Mouse (Mus musculus): ENCODE measurements around the gene Klhl11. TPM values are rescaled to one million over a fixed set of nuclear protein-coding genes. Genes with fewer than 3 reads are reported as not detected.

The Klhl11 gene
- polyA plus RNA-seq (2012; rRNA removed) = 1.7 TPM in 2 replicates

GRCm38 (mm10) chr11:100472197-100472934 lies at the start of gene Klhl11:
Klhl11 (minus strand) TSS chr11:100472741.
- TF ChIP-seq POLR2A (IDR thresholded peaks at IDR 0.05; ENCODE audit: low read depth, low read length) (peak; percentile 98), CTCF (IDR thresholded peaks at IDR 0.05; ENCODE audit: extremely low read depth, insufficient read length, insufficient replicate concordance, low read depth, low read length) (peak; percentile 80)
- Histone ChIP-seq H3K27ac (ENCODE audit: insufficient read depth, low read depth, low read length) (0 out of 2 replicates have a peak within 1 kb of the TSS, but pooled peaks have one; percentile 15), H3K4me1 (ENCODE audit: control insufficient read depth, insufficient read depth, insufficient read length, low read length) (peaks cover 3% of the 10 kb centered on the region; the same call in 1 of the 2 replicates), H3K36me3 (ENCODE audit: control insufficient read depth, insufficient read depth, low read length) (peaks cover 6% of the 10 kb centered on the region), H3K27me3 (ENCODE audit: control insufficient read depth, insufficient read depth, low read length) (no peaks in the 10 kb centered on the region), H3K4me3 (ENCODE audit: low read depth, low read length) (peak within 1 kb of the TSS; percentile 91)
- under 1% methylated on average over 83 of the region's 83 CpGs for WGBS

DNA sequence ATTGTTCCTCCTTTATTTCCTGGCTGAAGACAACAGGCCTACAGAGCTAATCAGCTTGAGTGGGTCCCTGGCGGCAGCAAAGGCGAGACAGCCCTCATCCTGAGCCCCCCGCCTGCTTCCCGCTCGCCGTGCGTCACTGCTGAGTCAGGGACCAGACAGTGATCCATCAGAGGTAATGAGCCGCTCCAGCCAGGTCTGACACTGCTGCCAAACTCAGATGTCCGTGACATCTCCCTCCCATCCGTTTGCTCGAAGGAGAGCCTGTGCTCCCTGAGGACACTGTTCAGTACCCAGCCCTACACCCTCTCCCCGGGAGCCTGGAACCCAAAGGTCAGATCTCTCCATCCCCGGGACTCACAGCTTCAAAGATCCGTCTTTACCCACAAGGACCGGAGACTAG lies 48.3 kb upstream of the Klhl11 start:
- TF ChIP-seq POLR2A (IDR thresholded peaks at IDR 0.05; ENCODE audit: low read depth, low read length) (no peak), CTCF (IDR thresholded peaks at IDR 0.05; ENCODE audit: extremely low read depth, insufficient read length, insufficient replicate concordance, low read depth, low read length) (no peak)
- H3K27me3 ChIP-seq (ENCODE audit: control insufficient read depth, insufficient read depth, low read length) = no peaks in the 10 kb centered on the region
- peaks cover 12% of the 10 kb centered on the region; the same call in 1 of the 2 replicates for H3K4me1 ChIP-seq (ENCODE audit: control insufficient read depth, insufficient read depth, insufficient read length, low read length)
- H3K4me3 ChIP-seq (ENCODE audit: low read depth, low read length) = no peak overlapping the region
- no peak overlapping the region for H3K27ac ChIP-seq (ENCODE audit: insufficient read depth, low read depth, low read length)
- 92% methylated on average over 15 of the region's 15 CpGs for WGBS
- peaks cover 63% of the 10 kb centered on the region for H3K36me3 ChIP-seq (ENCODE audit: control insufficient read depth, insufficient read depth, low read length)

- Histone ChIP-seq H3K27me3 (ENCODE audit: control insufficient read depth, insufficient read depth, low read length) (no peaks in the 10 kb centered on the region), H3K4me1 (ENCODE audit: control insufficient read depth, insufficient read depth, insufficient read length, low read length) (peaks cover 9% of the 10 kb centered on the region; the same call in 1 of the 2 replicates), H3K4me3 (ENCODE audit: low read depth, low read length) (no peak overlapping the region), H3K36me3 (ENCODE audit: control insufficient read depth, insufficient read depth, low read length) (peaks cover 78% of the 10 kb centered on the region), H3K27ac (ENCODE audit: insufficient read depth, low read depth, low read length) (no peak overlapping the region)
- no peak for TF ChIP-seq CTCF (IDR thresholded peaks at IDR 0.05; ENCODE audit: extremely low read depth, insufficient read length, insufficient replicate concordance, low read depth, low read length)
- TF ChIP-seq POLR2A (IDR thresholded peaks at IDR 0.05; ENCODE audit: low read depth, low read length) = no peak
- whole genome bisulfite sequencing = 63% methylated on average over 7 of the region's 7 CpGs
Measured at GRCm38 (mm10) chr11:100519188-100519587, 46.6 kb upstream of the Klhl11 start.

DNA sequence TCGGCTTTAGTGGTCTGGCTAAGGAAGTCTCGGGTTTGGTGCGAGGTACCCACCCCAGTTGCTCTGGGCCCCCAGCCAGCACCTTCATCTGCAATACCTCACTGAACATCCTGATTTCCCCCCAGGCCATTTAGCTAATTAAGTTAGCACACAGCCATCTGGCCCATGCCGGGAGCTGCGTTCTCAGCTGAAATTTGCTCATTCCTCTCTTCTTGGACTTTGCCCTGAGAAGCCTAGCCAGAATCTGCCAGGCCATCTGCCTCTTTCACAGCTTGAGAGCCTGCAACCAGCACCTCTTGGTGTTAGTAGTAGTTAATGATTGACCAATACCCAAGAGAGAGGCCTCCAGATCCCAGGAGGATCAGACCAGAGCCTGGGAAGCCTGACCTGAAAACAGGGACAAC lies 45.6 kb upstream of the Klhl11 start:
- H3K27me3 ChIP-seq (ENCODE audit: control insufficient read depth, insufficient read depth, low read length) = no peaks in the 10 kb centered on the region
- H3K36me3 ChIP-seq (ENCODE audit: control insufficient read depth, insufficient read depth, low read length) = peaks cover 81% of the 10 kb centered on the region
- TF ChIP-seq POLR2A (IDR thresholded peaks at IDR 0.05; ENCODE audit: low read depth, low read length) = no peak
- no peak for TF ChIP-seq CTCF (IDR thresholded peaks at IDR 0.05; ENCODE audit: extremely low read depth, insufficient read length, insufficient replicate concordance, low read depth, low read length)
- peaks cover 9% of the 10 kb centered on the region; the same call in 1 of the 2 replicates for H3K4me1 ChIP-seq (ENCODE audit: control insufficient read depth, insufficient read depth, insufficient read length, low read length)
- no peak overlapping the region for H3K27ac ChIP-seq (ENCODE audit: insufficient read depth, low read depth, low read length)
- 25% methylated on average over 5 of the region's 5 CpGs for WGBS
- H3K4me3 ChIP-seq (ENCODE audit: low read depth, low read length) = no peak overlapping the region

DNA sequence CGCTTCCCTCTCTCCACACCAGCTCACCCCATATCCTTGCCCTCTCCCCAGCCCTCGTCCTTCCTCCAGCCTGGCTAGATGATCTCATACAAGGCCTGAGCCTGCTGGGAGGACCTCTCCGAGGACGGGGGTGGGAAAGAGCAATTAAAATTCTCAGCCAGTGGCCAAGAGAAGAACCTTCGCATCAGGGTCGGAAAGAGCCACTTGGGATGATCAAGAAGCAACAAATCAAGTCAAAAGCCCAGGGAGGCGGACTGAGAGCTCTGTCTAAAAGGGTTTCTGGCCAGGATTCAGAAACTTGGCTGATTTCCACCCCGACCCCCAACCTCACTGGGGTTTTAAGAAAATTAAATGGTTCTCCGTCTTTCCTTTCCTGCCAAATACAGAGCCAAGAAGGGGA lies 43.8 kb upstream of the Klhl11 start:
- no peaks in the 10 kb centered on the region for H3K27me3 ChIP-seq (ENCODE audit: control insufficient read depth, insufficient read depth, low read length)
- H3K27ac ChIP-seq (ENCODE audit: insufficient read depth, low read depth, low read length) = no peak overlapping the region
- H3K36me3 ChIP-seq (ENCODE audit: control insufficient read depth, insufficient read depth, low read length) = peaks cover 74% of the 10 kb centered on the region
- no peak overlapping the region for H3K4me3 ChIP-seq (ENCODE audit: low read depth, low read length)
- TF ChIP-seq POLR2A (IDR thresholded peaks at IDR 0.05; ENCODE audit: low read depth, low read length) (no peak), CTCF (IDR thresholded peaks at IDR 0.05; ENCODE audit: extremely low read depth, insufficient read length, insufficient replicate concordance, low read depth, low read length) (no peak)
- 78% methylated on average over 9 of the region's 9 CpGs for WGBS
- peaks cover 9% of the 10 kb centered on the region; the same call in 1 of the 2 replicates for H3K4me1 ChIP-seq (ENCODE audit: control insufficient read depth, insufficient read depth, insufficient read length, low read length)

GRCm38 (mm10) chr11:100515789-100516188 lies 43.2 kb upstream of the Klhl11 start:
- H3K36me3 ChIP-seq (ENCODE audit: control insufficient read depth, insufficient read depth, low read length) = peaks cover 72% of the 10 kb centered on the region
- peaks cover 9% of the 10 kb centered on the region; the same call in 1 of the 2 replicates for H3K4me1 ChIP-seq (ENCODE audit: control insufficient read depth, insufficient read depth, insufficient read length, low read length)
- TF ChIP-seq POLR2A (IDR thresholded peaks at IDR 0.05; ENCODE audit: low read depth, low read length) = no peak
- no peak overlapping the region for H3K27ac ChIP-seq (ENCODE audit: insufficient read depth, low read depth, low read length)
- 87% methylated on average over 9 of the region's 9 CpGs for WGBS
- no peaks in the 10 kb centered on the region for H3K27me3 ChIP-seq (ENCODE audit: control insufficient read depth, insufficient read depth, low read length)
- no peak overlapping the region for H3K4me3 ChIP-seq (ENCODE audit: low read depth, low read length)

DNA sequence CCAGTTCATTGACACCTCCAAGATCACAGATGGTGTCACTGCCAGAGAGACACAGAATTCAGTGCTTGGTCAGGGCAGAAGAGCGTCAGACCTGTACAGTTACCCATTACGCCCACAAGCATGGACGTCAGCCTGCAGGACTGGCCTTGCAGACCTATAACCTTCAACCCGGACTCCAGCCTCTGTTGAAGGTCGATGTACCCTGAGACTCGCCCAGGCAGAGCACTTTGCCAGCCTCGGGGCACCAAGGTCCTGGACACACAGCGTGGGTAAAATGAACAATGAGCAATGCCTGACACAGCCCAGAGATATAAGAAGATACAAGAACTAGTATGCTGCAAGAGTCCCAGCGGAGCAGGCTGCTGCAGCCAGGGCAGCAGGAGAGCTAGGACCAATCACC lies 42.5 kb upstream of the Klhl11 start:
- Histone ChIP-seq H3K4me3 (ENCODE audit: low read depth, low read length) (no peak overlapping the region), H3K27me3 (ENCODE audit: control insufficient read depth, insufficient read depth, low read length) (no peaks in the 10 kb centered on the region), H3K36me3 (ENCODE audit: control insufficient read depth, insufficient read depth, low read length) (peaks cover 66% of the 10 kb centered on the region), H3K4me1 (ENCODE audit: control insufficient read depth, insufficient read depth, insufficient read length, low read length) (peaks cover 9% of the 10 kb centered on the region; the same call in 1 of the 2 replicates), H3K27ac (ENCODE audit: insufficient read depth, low read depth, low read length) (no peak overlapping the region)
- TF ChIP-seq POLR2A (IDR thresholded peaks at IDR 0.05; ENCODE audit: low read depth, low read length) (no peak), CTCF (IDR thresholded peaks at IDR 0.05; ENCODE audit: extremely low read depth, insufficient read length, insufficient replicate concordance, low read depth, low read length) (no peak)
- WGBS = 83% methylated on average over 9 of the region's 9 CpGs
